Mouse (Mus musculus) embryo, embryonic 11.5 days (tissue): ENCODE results near the gene Gdpgp1.

Experiments used
- DNase-seq: peaks from one replicate; pipeline ENCODE4 v3.0.0-alpha.2; 2012; ENCODE audit warnings: low read depth, low spot score

Gene Gdpgp1

GRCm38 (mm10) chr7:80221179-80221750 is 11.4 kb upstream of the Gdpgp1 start:
- no peak for DNase-seq

GRCm38 (mm10) chr7:80227065-80227464 is 5.6 kb upstream of the Gdpgp1 start:
- no peak for DNase-seq

DNA sequence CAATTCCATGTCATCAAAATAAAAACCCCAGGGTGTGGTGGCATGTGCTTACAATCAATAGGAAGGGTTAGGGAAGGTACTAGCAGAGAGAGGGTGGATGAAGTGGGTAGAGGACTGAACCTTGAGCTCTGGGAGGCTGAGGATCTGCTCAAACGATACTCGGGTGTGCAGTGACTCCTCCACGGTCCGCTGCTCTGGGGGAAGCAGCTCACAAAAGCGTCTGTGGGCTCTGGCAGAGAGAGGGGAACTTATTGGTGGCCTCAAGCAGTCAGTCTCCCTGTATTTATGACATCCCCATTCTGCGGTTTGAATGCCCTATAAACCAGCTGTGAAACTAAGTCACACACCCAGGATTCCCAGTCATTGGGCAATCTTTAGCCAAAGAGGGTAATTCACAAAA is 2.5 kb upstream of the Gdpgp1 start:
- no peak for DNase-seq

DNA sequence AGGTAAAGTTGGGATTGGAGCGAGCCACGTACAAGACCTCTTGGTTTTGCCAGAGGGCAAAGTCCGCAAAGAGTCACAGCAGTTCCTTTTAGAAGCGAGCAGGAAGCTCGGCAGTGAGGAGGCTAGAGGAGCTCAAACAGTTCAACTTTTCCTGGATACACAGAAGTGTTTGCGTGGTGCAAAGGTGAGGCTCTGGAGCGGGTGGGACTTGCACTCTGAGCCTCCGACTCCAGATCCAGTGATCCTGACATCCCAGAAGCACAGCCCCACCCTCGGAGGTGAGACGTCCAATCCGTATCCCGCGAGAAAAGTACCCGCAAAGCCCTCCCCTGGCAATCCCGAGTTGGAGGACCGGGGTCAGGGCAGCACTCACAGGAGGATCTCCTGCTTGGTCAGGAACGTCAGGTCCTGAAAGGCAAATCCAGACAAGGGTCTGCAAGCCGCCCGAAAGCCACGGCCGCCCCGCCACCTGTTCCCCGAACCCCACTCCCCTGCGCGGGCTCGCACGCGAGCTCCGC is 635 bp upstream of the Gdpgp1 start:
- no peak for DNase-seq

DNA sequence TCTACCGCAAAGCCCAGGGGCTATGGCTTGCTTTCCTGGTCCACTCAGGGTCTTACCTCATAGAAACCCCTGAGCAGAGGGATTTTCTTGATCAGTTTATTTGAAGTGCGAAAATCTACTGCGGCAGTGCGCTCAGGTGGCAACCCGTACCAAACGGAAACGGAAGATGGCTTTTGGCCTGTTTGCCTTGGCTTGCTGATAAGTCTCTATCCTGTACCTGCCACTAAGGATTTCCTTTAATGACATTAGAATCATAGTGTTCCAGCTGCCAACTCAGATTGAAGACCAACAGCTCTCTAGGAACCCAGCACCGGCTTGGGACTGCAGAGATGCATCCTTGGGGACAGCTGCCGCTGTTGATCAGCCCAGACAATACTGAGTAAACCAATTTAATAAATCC is 1.1 kb downstream of the Gdpgp1 start:
- DNase-seq = no peak

DNA sequence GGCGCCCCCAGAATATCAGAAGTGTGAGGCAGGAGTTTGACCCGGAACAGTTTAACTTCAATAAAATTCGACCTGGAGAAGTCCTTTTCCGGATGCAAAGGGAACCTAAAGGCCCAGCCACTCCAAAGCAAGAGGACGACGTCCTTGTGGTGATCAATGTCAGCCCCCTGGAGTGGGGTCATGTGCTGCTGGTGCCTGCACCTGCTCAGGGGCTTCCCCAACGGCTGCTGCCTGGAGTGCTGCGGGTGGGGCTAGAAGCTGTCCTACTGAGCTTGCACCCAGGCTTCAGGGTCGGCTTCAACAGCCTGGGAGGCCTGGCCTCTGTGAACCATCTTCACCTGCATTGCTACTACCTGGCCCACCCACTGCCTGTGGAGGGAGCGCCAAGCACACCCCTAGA is 5.9 kb downstream of the Gdpgp1 start:
- DNase-seq = no peak

GRCm38 (mm10) chr7:80241661-80242060 is 9.0 kb downstream of the Gdpgp1 start:
- no peak for DNase-seq

DNA sequence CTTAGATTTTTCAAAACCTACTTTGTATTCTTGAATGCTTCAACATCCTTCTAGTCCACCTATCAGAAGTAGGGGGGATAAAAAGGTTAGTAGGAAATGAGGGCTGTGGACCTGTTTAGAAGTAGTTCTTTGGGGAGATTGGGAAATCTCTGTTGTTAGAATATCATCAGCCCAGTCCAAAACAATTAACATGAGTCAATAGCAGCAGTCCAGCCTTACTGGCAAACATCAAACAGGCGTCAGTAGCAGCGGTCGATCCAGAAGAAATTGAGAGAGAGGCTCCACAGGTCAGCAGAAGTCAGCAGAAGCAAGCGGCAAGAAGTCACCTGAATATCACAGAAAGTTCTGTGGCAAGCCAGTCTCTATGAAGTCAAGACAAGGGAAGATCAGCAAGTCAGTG is 12.2 kb downstream of the Gdpgp1 start:
- no peak for DNase-seq

GRCm38 (mm10) chr7:80246148-80246721 is 13.6 kb downstream of the Gdpgp1 start, which contains the start of gene Ttll13:
Gene Ttll13, plus strand, starts transcription at chr7:80246376.
- DNase-seq = peak; percentile 97

DNA sequence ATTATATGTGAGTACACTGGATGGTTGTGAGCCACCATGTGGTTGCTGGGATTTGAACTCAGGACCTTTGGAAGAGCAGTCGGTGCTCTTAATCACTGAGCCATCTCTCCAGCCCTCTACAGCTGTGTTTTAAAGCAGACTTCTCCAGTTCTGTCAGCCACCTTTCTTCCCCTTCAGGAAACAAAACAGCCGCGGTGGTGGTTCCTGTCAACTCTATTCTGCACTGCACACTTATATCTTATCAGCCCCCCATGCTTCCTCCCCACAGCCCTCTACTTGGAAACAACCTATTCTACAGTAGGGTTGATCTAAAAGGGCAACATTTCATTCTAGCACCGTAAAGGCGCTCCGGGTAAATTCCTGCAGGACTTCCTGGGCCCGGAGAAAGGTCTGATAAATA is 14.2 kb downstream of the Gdpgp1 start:
- DNase-seq = no peak

GRCm38 (mm10) chr7:80252437-80252836 is 19.8 kb downstream of the Gdpgp1 start:
- DNase-seq = no peak

DNA sequence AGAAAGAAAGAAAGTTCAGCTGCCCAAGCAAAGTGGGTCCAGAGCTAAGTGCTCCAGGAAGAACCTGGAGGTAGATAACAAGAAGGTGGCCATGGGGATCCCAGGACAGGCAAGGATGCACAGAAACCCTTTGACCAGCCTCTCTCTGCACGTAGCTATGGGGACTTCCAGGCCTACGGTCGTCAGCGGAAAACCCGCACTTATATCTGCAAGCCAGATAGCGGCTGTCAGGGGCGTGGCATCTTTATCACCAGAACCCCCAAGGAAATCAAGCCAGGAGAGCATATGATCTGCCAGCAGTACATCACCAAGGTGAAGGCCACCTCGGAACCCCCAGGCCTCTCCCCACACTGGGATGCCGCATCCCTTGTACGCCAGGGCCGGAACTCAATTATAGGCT is 20.2 kb downstream of the Gdpgp1 start:
- DNase-seq = no peak

DNA sequence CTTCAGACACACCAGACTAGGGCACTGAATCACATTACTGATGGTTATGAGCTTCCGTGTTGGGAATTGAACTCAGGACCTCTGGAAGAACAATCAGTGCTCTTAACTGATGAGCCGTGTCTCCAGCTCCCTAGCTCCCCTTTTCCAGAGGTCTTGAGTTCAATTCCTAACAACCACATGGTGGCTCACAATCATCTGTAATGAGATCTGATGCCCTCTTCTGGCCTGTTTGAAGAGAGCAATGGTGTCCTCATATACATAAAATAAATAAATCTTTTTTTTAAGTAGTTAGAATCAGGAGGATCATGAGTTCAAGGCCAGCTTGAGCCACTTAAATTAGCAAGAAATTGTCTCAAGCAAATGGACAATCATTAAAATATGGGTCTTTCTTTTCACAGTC is 23.3 kb downstream of the Gdpgp1 start:
- no peak for DNase-seq

DNA sequence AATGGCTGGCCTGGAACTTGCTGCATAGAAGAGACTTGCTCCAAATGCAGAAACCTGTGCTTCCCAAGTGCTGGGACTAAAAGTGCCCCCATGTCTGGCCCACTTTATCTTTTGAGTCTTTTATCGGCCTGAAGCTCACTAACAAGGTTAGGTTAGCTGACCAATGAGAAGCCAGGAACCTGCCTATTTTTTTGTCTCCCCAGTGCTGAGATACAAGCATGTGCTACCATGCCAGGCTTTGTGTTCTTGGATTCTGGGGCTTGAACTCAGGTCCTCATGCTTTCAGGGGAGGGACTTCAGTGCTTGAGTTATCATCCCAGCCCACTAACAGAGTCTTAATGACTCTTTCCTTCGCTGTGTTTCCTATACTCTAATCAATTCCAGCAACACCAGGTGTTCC is 25.0 kb downstream of the Gdpgp1 start:
- no peak for DNase-seq

GRCm38 (mm10) chr7:80260625-80261371 is 28.1 kb downstream of the Gdpgp1 start, which contains the start of gene Ngrn:
Gene Ngrn, plus strand, starts transcription at chr7:80261215.
- peak; percentile 65 for DNase-seq

- peak; percentile 3 for DNase-seq
These were observed 28.8 kb downstream of the Gdpgp1 start for GRCm38 (mm10) chr7:80261372-80261990.

- no peak for DNase-seq
These were observed 31.9 kb downstream of the Gdpgp1 start for GRCm38 (mm10) chr7:80264606-80265005.

- DNase-seq = no peak
These were observed 35.1 kb downstream of the Gdpgp1 start for GRCm38 (mm10) chr7:80267764-80268163.

- DNase-seq = peak; percentile 83
These were observed 36.5 kb downstream of the Gdpgp1 start, which contains the start of gene Vps33b for GRCm38 (mm10) chr7:80268897-80269750. Gene Vps33b, plus strand, starts transcription at chr7:80269649.

- no peak for DNase-seq
These were observed 37.1 kb downstream of the Gdpgp1 start for GRCm38 (mm10) chr7:80269751-80270255.

DNA sequence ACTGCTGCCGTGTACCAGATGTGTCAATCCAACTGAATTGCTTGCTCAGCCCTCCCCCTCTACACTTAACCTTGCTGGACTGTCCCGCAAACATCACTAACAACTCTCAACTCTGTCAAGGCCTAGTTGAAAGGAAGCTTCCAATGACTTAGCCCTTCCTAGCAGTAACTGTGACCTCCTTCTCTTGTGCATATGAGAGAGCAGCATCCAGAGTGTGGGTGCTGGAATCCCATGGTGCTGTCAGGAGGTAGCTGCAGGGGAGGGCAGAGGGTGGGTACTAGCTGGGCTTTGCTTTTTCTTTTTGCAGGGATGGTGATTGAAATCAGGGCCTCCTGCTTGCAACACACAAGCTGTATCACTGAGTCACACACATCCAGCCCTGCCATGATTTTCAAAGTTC is 40.8 kb downstream of the Gdpgp1 start:
- no peak for DNase-seq
